Mouse (Mus musculus): ENCODE measurements at regions not wholly inside any gene's neighbourhood (a gene's known extent, or its start where the extent isn't known, plus 50 kb on each side); places are given as distances from the start of the nearest gene placed in this dataset.

- no peak for TF ChIP-seq CTCF (IDR thresholded peaks at IDR 0.05; ENCODE audit: low read depth, low read length)
- no peak for TF ChIP-seq POLR2AphosphoS5 (IDR thresholded peaks at IDR 0.05; ENCODE audit: insufficient replicate concordance, low read depth, low read length)
- TF ChIP-seq GATA2 (IDR thresholded peaks at IDR 0.05; ENCODE audit: borderline replicate concordance, low read depth, low read length) = no peak
Measured at GRCm38 (mm10) chr11:79771431-79771830, 180.4 kb downstream of the Rab11fip4 start.

Data from G1E (cell line).